Mouse (Mus musculus): ENCODE results near the gene Cab39l.

The Cab39l gene

DNA sequence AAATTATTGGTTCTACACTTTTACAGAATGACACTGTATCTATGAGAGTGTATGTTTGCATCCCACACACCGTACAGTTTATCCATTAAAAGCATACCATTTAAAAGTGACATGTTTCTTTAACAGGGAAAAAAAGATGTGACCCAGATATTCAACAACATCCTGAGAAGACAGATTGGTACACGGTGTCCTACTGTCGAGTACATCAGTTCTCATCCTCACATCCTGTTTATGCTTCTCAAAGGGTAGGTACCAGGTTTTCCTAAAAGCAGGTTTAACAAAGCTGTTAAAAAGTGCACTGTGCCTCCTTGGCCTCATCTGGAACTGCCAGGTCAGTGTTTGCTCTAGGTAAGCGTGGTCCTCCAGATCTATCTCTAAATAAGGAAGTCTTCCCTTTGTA, 65.4 kb downstream of the Cab39l start:
- no peak for DNase-seq (ENCODE audit: low read depth)

DNA sequence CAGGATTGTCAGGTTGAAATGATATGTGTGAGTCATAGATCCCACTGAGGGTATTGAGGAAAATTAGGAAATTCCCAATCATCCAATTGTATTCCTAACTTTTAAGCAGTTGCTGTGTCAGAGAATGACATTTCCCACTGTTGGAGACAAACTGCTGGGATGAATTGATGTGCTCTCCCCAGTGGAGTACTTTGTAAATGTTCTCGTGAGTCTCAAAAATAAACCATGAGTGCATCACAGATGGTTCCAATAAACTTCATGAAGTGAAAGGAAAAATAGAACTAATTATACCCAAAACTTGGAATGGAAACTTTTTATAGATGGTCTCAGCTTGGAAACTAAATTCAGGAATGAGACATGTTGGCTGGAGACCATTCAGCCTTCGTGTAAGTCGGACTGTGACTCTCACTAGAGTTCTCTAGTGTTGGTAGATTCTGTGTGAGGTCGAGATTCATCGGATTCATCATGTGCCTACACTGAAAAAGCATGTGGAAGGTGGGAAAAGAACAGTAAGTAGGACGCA, 73.2 kb downstream of the Cab39l start:
- DNase-seq (ENCODE audit: low read depth) = no peak

DNA sequence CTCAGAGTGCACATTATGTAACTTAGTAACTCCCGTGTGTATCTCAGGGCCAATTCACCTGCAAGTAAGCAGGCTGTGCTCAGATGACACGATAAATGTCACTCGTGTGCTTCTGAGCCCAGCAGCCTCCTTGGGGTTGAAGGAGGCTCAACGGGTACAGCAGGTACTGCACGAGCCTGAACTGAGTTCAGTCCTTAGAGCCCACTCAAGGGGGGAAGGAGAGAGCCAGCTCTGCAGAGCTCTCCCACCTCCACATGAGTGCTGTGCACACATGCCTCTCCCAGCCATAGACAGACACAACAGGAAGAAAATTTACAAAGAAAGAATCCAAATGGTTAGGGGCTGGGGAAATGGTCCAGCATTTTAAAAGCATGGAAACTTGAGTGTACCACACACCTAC, 85.1 kb downstream of the Cab39l start:
- no peak for DNase-seq (ENCODE audit: low read depth)

DNA sequence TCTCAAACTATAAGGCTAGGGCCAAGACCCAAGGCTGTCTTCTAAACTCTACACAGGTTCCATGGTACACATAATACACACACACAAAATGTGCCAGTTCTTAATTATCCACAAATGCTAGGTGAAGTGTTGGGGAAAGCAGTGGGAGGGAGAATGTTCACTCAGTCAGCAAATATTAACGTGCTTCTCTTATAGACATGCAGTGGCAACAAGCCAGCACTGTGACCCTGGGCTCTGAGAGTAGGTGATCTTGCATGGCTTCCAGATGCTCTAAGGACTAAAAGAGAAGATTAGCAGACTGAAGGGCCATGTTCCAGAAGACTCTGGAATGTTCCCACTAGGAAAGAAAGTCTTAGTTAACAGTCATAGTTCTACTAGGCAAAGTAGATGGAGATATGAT, 90.0 kb downstream of the Cab39l start:
- DNase-seq (ENCODE audit: low read depth) = no peak

DNA sequence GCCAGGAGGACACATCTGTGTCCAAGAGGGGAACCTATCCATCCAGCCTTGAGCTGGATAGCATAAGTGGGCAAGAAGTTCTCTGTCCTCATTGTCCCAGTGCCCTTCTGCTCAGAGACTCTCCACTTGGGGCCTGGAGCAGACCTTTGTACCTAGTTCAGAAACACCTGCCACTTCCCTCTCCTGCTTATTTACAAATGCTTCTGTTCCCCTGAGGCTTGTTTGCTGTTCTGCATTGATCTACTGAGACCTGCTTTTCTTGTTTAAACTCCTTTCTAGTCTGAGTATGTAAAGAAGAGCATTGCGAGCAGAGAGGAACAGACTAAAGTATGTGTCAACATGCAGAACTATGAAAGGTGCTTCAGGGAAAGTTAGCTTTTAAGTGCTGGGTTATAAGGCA, 92.2 kb downstream of the Cab39l start:
- no peak for DNase-seq (ENCODE audit: low read depth)

DNA sequence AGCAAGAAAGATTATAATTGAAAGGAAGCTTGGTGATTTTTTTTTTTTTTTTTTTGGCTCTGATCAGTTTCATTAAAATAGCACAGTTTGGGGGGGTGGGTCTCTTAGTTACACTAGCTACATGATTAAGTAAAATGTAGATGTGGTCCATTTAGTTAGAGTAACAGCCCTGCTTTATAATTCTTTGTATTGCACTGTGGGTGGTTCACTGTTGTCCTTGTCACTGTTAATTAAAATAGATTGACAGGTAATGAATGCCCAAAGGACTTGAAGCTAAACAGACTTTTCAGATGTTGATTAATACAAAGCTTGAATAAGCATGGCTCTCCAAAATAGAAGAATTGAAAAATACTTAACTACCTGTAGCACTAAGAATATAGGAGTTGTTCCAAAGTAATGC, 93.1 kb downstream of the Cab39l start:
- DNase-seq (ENCODE audit: low read depth) = no peak

DNA sequence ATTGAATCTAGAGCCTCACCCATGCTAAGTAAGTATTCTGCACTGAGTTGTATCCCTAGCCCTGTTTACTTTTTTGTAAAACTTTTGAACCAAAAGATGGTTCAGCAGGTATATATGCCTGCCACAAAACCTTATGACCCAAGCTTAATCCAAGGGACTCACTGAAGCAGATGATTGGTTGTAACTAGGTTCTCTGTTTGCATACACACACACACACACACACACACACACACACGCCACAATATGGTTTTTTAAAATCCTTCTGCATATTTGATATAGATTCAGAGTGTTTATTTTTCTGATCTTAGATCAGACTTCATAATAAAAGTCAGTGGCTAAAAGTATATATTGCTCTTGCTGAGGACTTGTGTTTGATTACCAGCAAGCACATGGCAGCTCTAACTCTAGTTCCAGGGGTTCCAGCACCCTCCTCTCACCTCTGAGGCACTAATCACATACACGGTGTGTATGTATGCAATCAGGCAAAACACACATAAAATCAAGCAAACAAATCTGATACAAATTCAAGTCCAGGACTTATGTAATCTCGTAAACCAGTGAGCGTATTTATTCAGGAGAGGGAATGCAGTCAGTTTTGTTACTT, 97.2 kb downstream of the Cab39l start:
- no peak for DNase-seq (ENCODE audit: low read depth)

DNA sequence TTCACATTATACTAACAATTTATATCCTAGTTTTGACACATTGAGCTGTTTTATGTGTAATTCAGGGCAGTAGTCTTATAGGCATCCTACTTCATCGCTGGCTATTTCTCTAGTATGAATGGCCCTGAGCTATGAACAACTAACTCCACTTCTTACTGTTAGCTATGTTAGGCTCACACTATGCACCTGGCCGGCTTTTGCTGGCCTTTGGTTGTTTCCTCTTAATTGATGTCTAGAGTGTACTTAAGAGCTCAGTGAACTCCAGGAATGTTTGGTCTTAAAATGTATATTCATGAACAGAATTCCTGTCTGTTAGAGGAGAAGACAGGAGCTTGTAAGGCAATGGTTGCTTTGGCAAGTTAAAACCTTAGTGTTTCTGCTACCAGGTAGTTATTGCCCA, 99.5 kb downstream of the Cab39l start:
- DNase-seq (ENCODE audit: low read depth) = no peak

DNA sequence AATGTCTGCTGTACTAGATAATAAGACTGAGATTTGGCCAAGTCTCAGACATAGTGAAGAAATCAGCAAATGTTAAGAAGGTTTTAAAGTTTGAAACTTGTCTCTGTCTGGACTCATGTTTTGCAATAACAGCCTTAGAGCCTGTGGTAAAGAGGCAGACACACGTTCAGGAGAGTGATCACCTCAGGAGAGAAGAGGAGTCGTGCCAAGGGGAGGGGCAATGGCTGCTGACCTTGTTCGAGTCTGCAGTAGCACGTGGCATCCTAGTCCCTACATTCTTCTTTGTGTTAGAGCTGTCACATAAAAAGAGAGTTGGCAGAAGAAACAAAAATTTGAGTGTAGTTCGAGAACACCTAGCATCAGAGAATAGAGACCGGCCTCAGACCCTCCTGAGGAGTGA, 100.0 kb downstream of the Cab39l start:
- no peak for DNase-seq (ENCODE audit: low read depth)

DNA sequence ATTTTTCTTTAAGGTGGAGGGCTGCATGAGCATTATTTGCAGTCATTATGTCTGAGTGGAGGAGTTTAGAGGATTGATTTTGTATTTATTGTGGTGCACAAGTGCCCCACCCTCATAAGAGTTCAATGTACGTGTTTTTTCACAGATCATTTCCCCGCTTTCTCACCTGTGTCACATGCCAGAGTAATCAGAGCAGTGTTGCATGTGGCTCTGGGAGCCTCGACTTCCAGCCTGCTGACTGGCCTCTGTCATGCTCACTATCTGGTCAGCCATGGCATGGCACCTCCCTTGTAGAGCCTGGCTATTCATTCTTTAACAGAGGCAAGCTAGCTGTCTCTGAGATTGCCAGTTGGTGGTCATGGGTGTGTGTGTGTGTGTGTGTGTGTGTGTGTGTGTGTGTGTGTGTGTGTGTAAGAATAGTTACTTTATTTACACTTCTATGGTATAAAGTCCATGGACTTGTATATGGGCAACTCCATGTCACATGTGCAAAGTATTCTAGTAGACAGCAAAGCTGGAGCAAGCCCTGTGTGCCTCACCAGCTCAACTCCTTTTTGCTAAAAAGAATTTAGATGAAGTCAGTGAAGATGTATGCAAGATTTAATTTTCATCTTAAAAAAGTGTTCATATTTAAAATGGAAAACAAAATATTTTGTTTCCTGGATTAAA, 102.5 kb downstream of the Cab39l start:
- DNase-seq (ENCODE audit: low read depth) = no peak

DNA sequence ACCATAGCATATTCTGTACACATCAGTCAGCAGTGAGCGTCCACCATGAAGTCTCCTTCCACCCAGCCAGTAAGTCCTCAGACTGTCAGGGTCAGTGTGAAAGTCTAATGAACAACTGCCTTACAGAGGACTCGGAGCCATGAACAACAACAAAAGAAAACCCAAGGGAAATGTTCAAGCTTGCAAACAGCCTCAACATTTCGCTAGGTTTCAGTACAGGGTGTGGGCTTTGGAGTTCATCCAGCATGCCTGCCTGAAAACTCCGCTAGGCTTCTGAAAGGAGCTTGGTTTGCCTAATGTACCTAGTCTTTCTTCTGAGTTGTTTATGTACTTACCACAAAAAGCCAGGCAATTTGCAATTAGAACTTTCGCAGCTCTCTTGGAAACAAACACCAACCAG, 103.2 kb downstream of the Cab39l start:
- DNase-seq (ENCODE audit: low read depth) = no peak

DNA sequence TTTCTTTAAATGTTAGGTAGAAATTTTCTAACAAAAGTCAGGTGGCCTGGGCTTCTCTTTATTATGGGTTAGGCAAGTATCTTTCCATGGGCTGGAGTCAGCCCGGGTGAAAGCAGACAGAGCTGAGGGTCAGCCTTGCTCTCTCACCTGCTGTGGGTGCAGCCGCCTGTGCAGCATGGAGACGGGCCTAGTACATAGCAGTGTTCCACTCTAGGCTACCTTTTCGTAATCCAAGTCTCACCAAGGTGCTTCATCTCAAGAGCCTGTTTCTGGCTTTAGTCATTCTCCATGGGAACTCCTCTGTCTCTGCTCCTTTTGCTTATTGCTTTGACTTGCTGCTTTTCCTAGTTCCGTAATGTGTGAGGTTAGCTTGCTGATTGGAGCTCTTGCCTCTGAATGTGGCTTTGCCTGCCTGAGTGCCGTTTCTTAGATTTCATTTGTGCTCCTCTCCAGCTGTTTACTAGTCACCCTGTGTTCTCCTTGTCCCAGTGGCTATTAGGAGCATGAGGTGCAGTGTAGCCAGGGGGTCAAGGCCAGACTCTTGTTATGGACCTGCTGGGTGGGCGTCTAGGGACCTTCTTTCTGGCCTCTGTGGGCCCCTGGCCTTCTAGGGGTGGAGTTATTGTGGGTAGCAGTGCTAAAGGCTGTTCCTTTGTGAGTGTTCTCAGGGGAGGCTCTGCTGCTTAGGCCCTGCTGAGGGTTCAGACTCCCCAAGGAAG, 105.5 kb downstream of the Cab39l start:
- no peak for DNase-seq (ENCODE audit: low read depth)

DNA sequence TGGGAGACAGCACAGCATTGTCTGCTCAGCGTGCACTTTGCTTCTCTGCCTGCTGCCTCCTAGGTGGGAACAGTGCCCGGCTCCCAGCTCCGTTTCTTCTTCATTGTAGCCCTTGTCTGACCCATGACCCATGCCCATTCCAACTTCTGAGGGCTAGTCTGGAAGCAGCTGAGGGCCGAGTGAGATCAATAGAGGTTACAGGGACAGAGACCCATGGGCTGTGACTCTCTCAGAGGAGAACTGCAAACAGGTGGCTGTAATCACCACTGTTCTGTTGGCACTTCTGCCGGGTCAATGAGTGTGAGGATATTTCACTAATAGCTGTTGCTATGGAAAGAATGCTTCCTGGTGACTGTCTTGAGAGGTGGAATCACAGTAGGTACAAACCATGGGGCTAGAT, 106.8 kb downstream of the Cab39l start:
- DNase-seq (ENCODE audit: low read depth) = no peak

DNA sequence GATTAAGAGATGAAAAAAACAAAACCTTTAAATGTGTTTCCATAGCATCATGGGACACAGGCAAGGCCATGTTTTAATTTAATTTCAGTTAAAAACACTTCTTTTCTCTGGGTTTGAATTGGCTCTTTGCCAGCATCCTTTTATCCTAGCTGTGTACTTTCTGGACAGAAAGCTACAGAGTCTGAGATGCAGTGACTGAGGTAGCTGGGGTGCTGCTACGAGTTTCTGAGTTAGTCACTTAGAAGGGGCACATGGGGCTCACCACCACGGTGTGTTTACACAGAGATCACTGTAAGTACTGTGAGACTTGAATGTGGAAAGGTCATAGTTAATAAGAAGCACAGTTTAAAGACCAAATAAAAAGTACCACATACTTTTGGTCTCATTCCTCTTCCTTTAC, 107.8 kb downstream of the Cab39l start:
- DNase-seq (ENCODE audit: low read depth) = no peak

DNA sequence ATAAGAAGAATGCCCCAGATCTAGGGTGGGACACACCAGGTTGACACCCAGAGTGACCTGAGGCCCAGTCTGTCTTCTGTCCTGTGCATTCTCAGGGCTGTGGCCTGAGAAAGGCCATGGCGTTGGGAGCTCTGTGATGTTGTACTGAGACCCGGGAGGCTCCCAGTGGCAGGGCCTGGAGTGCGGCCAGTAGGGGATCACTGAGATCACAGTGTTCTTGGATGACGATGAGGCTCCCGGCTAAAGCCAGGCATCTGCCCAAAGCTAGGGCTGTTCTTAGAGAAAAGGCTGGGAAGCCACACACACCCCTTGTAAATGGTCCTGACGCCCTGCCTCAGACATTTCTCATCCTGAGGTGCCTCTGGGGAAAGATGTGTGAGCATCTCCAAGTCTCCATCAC, 108.3 kb downstream of the Cab39l start:
- no peak for DNase-seq (ENCODE audit: low read depth)

DNA sequence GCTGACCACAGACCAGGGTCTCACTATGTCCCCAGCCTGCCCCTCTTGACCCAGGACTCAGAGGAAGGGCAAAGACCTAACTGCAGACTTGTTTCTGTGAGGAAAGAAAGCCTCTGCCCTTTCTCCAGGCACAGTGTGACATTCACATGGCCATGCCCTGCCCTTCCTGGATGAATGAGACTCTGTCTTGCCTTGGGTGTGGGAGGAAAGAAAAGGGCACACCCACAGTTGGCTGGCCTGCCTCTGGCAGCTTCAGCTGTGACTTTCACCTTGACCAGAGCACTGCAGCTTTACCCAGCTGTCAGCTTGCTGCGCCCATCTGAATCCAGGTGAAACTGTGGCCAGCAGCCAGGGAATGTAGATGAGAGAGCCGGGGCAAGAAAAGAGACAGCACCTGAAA, 110.1 kb downstream of the Cab39l start:
- DNase-seq (ENCODE audit: low read depth) = no peak

DNA sequence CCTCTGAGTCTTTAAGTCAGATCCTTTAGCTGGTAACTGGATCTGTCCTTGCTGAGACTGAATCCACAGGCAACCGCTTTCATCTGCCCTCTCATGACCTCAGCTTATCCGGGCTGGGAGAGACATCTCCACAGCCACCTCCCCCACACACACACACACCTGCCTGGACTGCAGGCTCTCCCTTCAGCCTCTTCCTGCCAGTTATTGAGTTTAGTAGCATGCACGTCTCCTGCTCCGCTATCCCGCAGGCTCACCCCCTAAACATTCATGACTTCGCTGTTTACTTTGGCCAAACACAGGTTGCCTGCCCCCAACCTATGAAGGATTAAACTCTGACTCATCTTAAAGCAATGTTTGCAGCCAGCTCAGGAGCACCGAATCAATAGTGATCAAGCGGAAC, 111.2 kb downstream of the Cab39l start:
- no peak for DNase-seq (ENCODE audit: low read depth)

DNA sequence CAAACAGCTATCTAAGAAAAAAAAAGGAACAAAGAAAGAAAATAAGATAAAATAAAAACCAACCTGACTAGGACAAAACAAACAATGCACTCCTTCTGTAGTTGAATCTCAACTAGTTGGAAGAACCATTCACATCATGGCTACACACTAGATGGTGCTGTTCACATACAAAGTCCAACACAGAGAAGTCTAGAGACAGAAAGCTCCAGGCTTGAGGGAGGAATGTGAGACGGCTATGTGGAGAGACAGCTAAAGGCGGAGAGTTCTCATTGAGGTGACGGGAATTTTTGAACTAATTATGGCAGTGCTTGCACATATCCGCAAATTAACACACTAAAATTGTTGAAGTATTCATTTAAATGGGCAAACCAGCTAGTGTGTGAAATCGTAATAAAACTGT, 113.3 kb downstream of the Cab39l start:
- no peak for DNase-seq (ENCODE audit: low read depth)

DNA sequence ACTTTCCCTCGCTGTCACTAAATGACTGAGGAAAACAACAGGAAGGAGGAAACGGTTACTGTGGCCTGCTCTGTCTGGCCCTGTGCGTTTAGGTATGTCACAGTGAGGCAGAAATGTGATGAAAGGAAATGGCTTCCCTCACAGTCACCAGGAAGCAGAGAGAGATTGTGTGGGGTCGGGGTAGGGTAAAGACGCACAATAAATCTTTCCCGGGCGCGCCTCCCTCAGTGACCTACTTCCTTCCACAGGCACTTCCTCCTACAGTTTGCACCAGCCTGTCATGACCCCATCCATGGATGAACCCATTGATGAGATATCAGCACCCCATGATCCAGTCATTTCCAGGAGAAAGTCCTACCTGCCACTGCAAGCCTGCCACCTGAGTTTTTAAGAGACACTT, 114.2 kb downstream of the Cab39l start:
- peak; percentile 34 for DNase-seq (ENCODE audit: low read depth)

DNA sequence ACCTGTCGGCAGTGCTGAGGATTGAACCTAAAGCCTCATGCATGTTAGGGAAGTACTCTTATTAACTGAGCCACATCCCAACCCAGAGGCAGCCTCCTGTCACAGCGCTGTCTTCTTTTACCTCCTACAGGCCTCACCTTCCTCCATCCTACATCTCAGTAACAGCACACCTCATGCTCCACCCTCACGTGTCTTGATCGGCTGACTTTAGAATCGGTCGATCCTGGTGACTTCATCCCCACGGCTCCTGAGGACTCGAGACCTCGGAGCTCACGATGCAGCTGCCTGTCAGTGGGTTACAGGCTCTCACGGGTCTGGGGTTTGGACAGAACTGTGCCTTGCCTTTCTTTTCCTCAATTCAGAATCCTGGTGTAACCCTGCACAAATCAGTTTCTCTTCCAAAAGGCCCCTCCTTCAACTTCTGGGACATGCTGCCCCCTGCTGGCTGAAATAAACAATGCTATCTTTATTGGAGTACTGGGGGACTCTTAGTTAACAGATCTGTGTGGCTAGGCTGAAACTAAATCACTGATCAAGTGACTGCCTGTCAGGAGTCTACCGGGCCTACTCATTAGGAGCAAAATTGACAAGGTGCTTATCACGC, 115.3 kb downstream of the Cab39l start:
- peak; percentile 84 for DNase-seq (ENCODE audit: low read depth)

DNA sequence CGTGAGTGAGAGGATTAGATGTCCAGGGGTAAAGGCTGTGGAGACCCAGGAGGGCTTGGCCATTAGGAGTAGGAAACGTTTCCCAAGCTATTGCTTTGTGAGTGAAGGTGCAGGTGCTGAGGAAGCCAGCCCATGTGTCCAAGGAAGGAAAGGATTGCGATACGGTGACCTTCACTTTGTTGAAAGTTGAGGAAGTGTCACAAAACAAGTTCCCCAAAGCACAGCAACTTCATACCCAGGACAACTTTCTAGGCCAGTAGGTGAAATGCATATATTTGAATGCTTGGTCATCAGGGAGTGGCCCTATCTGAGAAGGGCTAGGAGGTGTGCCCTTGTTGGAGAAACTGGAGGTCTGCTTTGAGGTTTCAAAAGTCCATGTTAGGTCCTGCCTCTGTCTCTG, 116.3 kb downstream of the Cab39l start:
- no peak for DNase-seq (ENCODE audit: low read depth)

DNA sequence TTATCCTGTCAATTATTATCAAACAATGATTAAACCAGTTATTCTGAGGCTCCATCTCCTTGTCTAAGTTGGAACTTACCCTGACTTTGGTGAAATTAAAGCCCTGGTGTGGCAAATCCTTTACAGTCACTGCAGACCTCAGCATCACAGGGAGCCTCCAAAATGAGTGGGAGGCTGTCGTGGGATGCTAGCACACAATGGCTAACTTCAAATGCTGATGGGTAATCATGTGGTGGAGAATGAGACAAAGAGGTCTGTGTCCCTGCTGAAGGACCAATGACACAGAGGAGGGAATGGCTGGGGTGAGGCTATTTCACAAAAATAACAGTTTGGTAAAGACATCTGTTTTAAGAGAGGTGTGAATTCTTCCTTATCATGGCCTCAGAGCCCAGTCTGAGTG, 117.1 kb downstream of the Cab39l start:
- DNase-seq (ENCODE audit: low read depth) = no peak

DNA sequence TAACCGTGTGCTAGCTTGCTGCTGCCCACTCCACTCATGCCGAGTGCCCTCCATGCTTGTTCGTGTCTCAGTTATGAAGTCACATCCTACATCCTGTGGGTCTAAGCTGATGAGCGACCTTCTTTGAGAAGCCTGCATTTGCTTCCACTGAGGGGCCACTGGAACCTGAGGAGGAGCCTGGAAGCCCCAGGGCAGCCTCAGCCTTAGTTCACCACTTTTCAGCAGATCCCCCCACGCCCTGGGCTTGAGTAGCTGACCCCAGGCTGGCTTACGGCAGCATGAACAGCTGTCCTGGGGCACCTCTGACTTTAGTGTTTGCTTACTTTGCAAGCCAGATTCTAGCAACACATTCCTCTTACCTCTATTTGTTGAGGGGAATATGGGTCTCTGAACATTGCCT, 126.0 kb downstream of the Cab39l start:
- no peak for DNase-seq (ENCODE audit: low read depth)
